Mouse (Mus musculus): ENCODE measurements around the gene Hist1h3f.

GRCm38 (mm10) chr13:23517603-23518294 is 26.1 kb upstream of the Hist1h3f start:
- TF ChIP-seq CTCF (IDR thresholded peaks at IDR 0.05; ENCODE audit: extremely low read depth, insufficient read length, insufficient replicate concordance, low read depth, low read length), result no peak
- no peak for TF ChIP-seq POLR2A (IDR thresholded peaks at IDR 0.05; ENCODE audit: low read depth, low read length)

Measured in small intestine, adult 2 months (tissue).